Mouse (Mus musculus) midbrain, embryonic 11.5 days (tissue): ENCODE measurements at regions not wholly inside any gene's neighbourhood (a gene's known extent, or its start where the extent isn't known, plus 50 kb on each side); places are given as distances from the start of the nearest gene placed in this dataset.

Experiments used
- ATAC-seq: fragments of 200-750 bp; cut with Nextera tagmentation; 2 replicates; pipeline ENCODE4 v1.8.0; 2017; ENCODE audit warnings: moderate TSS enrichment, moderate library complexity; ENCODE audit not compliant: low FRiP score
- DNase-seq: peaks from one replicate; pipeline ENCODE4 v3.0.0; 2015; ENCODE audit warnings: low spot score; ENCODE audit errors: missing footprints
- H3K27ac ChIP-seq: fragments of 300-500 bp; sonication (generic); 2 replicates; pipeline ENCODE4 v1.5.1; 2014; ENCODE audit warnings: low read depth, low read length
- H3K27me3 ChIP-seq: fragments of 300-500 bp; sonication (generic); 2 replicates; pipeline ENCODE4 v1.6.1; 2014; ENCODE audit warnings: mild to moderate bottlenecking, low read length, moderate library complexity, mixed read lengths; ENCODE audit not compliant: control insufficient read depth, insufficient read depth
- H3K36me3 ChIP-seq: fragments of 300-500 bp; sonication (generic); 2 replicates; pipeline ENCODE4 v1.6.1; 2014; ENCODE audit warnings: mild to moderate bottlenecking, low read length, moderate library complexity, mixed read lengths; ENCODE audit not compliant: control insufficient read depth, insufficient read depth
- H3K4me1 ChIP-seq: fragments of 300-500 bp; sonication (generic); 2 replicates; pipeline ENCODE4 v1.6.1; 2014; ENCODE audit warnings: low read length; ENCODE audit not compliant: control insufficient read depth, insufficient read depth
- H3K4me2 ChIP-seq: fragments of 300-500 bp; sonication (generic); 2 replicates; pipeline ENCODE4 v1.6.1; 2014; ENCODE audit warnings: mild to moderate bottlenecking, moderate library complexity
- H3K4me3 ChIP-seq: fragments of 300-500 bp; sonication (generic); 2 replicates; pipeline ENCODE4 v1.5.1; 2014; ENCODE audit warnings: low read depth, low read length
- H3K9ac ChIP-seq: fragments of 300-500 bp; sonication (generic); 2 replicates; pipeline ENCODE4 v1.6.1; 2014; ENCODE audit warnings: low read length
- H3K9me3 ChIP-seq: fragments of 300-500 bp; sonication (generic); 2 replicates; pipeline ENCODE4 v1.6.1; 2016; ENCODE audit warnings: low read length; ENCODE audit not compliant: control insufficient read depth
- WGBS: fragments of 180-500 bp; shearing (Covaris S2); extraction: QIAGEN DNeasy Blood & Tissue Kit; methylation state at CpG from one replicate; pipeline ENCODE4 v1.1.7; 2014; 5-methylcytosine and 5-hydroxymethylcytosine counted together

- ATAC-seq (no peak), DNase-seq (no peak)
- Histone ChIP-seq H3K9me3 (no peaks in the 10 kb centered on the region), H3K4me3 (no peak overlapping the region), H3K4me1 (peaks cover 4% of the 10 kb centered on the region; the same call in 1 of the 2 replicates), H3K4me2 (no peak overlapping the region), H3K9ac (no peak overlapping the region), H3K27ac (no peak overlapping the region), H3K36me3 (no peaks in the 10 kb centered on the region), H3K27me3 (no peaks in the 10 kb centered on the region)
- 92% methylated on average over 3 of the region's 3 CpGs for WGBS
Measured at GRCm38 (mm10) chr3:136454967-136455366, 129.1 kb upstream of the Bank1 start.

DNA sequence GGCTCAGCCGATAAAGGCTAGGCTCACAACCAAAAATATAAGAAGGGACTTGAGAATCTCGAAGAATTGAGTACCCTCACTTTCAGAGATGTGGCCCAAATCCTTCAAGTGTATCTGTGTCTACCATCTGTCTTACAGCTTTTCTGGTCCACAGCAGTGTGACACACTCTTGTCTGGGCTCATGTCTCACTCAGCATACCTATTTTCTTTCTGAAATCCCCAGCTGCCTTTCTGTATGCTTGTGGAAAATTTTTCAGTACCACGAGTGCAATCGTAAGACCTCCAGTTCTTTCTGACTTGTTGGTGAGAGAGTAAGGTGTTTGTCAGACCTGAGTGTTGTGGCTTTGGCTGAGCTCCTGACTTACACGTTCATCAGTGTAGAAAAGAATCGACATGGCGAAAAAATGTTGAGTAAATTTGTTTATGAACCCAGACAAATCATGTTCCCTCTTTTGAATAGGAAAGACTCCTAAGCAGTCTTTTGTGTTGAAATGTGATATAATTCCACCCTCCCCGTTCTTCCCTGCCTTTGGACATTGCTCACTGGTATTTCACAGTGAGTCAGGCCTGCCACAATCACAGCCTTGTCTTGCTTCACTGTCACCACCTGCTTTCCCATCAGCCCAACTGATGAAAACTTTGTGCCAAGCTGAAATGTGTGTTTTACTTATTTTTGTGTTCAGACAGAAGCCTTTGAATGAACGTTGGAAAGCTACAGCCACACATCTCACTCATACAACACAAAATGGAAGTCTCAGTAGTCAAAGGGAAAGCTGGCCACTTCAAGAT lies 125.3 kb upstream of the Bank1 start:
- no peaks in the 10 kb centered on the region for H3K27me3 ChIP-seq
- ATAC-seq (no peak), DNase-seq (no peak)
- H3K4me2 ChIP-seq: no peak overlapping the region
- H3K9ac ChIP-seq: no peak overlapping the region
- H3K4me1 ChIP-seq: peaks cover 4% of the 10 kb centered on the region; the same call in 1 of the 2 replicates
- no peaks in the 10 kb centered on the region for H3K9me3 ChIP-seq
- H3K4me3 ChIP-seq: no peak overlapping the region
- no peak overlapping the region for H3K27ac ChIP-seq
- 85% methylated on average over 9 of the region's 9 CpGs for WGBS
- no peaks in the 10 kb centered on the region for H3K36me3 ChIP-seq

DNA sequence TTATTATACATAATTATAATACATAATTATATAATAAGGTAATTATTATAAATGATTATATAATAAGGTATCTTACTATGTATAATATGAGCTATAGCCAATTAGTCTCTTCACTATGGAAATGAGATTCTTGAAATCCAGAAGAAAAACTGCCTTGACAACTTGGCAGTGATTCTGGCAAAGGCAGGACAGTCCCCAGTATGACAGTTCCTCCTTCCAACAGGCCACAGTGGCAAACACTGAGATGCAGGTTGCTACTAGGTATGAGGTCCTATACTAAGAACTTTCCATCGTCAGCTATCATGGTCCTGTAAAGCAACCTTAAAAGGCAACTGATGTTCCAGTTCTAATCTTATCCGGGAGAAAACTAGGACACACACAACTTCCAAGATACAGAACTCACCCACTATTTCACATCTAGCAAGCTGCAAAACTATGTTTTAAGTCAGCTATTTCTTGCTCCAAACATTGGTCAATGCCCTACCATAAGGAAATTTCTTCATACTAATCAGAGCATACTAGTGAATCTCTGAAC lies 124.6 kb upstream of the Bank1 start:
- DNase-seq (no peak), ATAC-seq (no peak)
- Histone ChIP-seq H3K36me3 (no peaks in the 10 kb centered on the region), H3K4me2 (no peak overlapping the region), H3K4me3 (no peak overlapping the region), H3K9me3 (no peaks in the 10 kb centered on the region), H3K27ac (no peak overlapping the region), H3K9ac (no peak overlapping the region), H3K4me1 (no peaks in the 10 kb centered on the region), H3K27me3 (no peaks in the 10 kb centered on the region)
- WGBS: 90% methylated on average over 2 of the region's 2 CpGs

DNA sequence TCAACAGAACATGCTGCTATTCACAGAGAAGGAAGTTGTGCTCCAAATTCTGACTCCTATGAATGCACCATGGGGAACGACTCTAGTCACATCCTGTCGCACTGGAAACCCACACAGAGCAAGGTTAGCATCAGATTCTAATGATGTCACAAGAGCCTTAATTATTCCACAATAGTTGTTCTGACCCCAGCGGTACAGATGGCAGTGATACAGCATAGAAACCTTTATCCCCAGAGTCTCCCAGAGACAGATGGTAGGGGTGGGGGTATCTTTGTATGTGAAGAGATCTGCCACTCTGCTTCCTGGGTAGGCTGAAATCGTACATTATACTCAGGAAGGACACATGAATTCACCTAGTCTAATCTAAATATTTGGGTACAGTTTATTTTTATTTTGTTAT lies 123.5 kb upstream of the Bank1 start:
- Histone ChIP-seq H3K4me3 (no peak overlapping the region), H3K4me2 (no peak overlapping the region), H3K9me3 (no peaks in the 10 kb centered on the region), H3K36me3 (no peaks in the 10 kb centered on the region), H3K9ac (no peak overlapping the region), H3K4me1 (no peaks in the 10 kb centered on the region), H3K27me3 (no peaks in the 10 kb centered on the region), H3K27ac (no peak overlapping the region)
- DNase-seq (no peak), ATAC-seq (0 out of 2 replicates have a peak, but pooled peaks have one; percentile 33)
- 80% methylated on average over 4 of the region's 4 CpGs for WGBS

- WGBS: 70% methylated on average over 2 of the region's 2 CpGs
- ATAC-seq (no peak), DNase-seq (no peak)
- Histone ChIP-seq H3K9ac (no peak overlapping the region), H3K36me3 (no peaks in the 10 kb centered on the region), H3K27me3 (no peaks in the 10 kb centered on the region), H3K27ac (no peak overlapping the region), H3K9me3 (no peaks in the 10 kb centered on the region), H3K4me2 (no peak overlapping the region), H3K4me3 (no peak overlapping the region), H3K4me1 (no peaks in the 10 kb centered on the region)
Measured at GRCm38 (mm10) chr3:136444598-136444997, 118.7 kb upstream of the Bank1 start.

- Histone ChIP-seq H3K27me3 (no peaks in the 10 kb centered on the region), H3K27ac (no peak overlapping the region), H3K9me3 (no peaks in the 10 kb centered on the region), H3K4me2 (no peak overlapping the region), H3K4me3 (no peak overlapping the region), H3K4me1 (no peaks in the 10 kb centered on the region), H3K9ac (no peak overlapping the region), H3K36me3 (no peaks in the 10 kb centered on the region)
- DNase-seq (no peak), ATAC-seq (no peak)
- 90% methylated on average over 2 of the region's 2 CpGs for WGBS
Measured at GRCm38 (mm10) chr3:136442099-136442498, 116.2 kb upstream of the Bank1 start.

GRCm38 (mm10) chr3:136439907-136440645 lies 114.2 kb upstream of the Bank1 start:
- no peaks in the 10 kb centered on the region for H3K27me3 ChIP-seq
- ATAC-seq (no peak), DNase-seq (no peak)
- H3K4me2 ChIP-seq: no peak overlapping the region
- H3K4me1 ChIP-seq: no peaks in the 10 kb centered on the region
- H3K27ac ChIP-seq: no peak overlapping the region
- no peaks in the 10 kb centered on the region for H3K36me3 ChIP-seq
- WGBS: 73% methylated on average over 7 of the region's 7 CpGs
- H3K9ac ChIP-seq: no peak overlapping the region
- no peak overlapping the region for H3K4me3 ChIP-seq
- no peaks in the 10 kb centered on the region for H3K9me3 ChIP-seq

- WGBS: 87% methylated on average over 5 of the region's 5 CpGs
- Histone ChIP-seq H3K4me2 (no peak overlapping the region), H3K36me3 (no peaks in the 10 kb centered on the region), H3K27ac (no peak overlapping the region), H3K27me3 (no peaks in the 10 kb centered on the region), H3K9me3 (no peaks in the 10 kb centered on the region), H3K9ac (no peak overlapping the region), H3K4me3 (no peak overlapping the region), H3K4me1 (no peaks in the 10 kb centered on the region)
- DNase-seq (no peak), ATAC-seq (no peak)
Measured at GRCm38 (mm10) chr3:136439350-136439749, 113.5 kb upstream of the Bank1 start.

DNA sequence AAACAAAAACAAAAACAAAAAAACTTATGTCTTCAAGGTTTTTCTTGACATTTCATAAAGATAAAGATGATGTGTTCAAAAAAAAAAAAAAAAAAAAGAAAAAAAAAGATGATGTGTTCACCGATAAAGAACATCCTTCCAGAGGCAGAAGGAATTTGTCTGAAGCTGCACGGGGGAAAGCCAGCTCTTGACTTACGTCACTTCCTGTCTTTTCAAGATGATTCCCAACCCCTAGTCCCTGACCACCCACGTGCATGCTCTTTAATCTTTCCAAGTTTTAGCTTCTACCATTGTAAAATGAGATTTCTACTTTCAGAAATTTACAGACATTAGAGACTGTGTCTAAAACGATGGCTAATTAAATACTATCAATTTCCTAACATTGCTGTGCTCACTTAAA lies 108.5 kb upstream of the Bank1 start:
- Histone ChIP-seq H3K36me3 (no peaks in the 10 kb centered on the region), H3K4me1 (no peaks in the 10 kb centered on the region)
- 85% methylated on average over 5 of the region's 5 CpGs for WGBS

More for the DNA sequence above, 108.5 kb upstream of the Bank1 start:
- H3K4me2 ChIP-seq: no peak overlapping the region
- DNase-seq (no peak), ATAC-seq (no peak)
- no peak overlapping the region for H3K27ac ChIP-seq
- H3K9me3 ChIP-seq: no peaks in the 10 kb centered on the region
- no peak overlapping the region for H3K4me3 ChIP-seq
- no peak overlapping the region for H3K9ac ChIP-seq
- H3K27me3 ChIP-seq: no peaks in the 10 kb centered on the region
